Mouse (Mus musculus) small intestine, adult 2 months (tissue): ENCODE results near the gene 1700010I14Rik. TPM values are rescaled to one million over a fixed set of nuclear protein-coding genes. Genes with fewer than 3 reads are reported as not detected.

Experiments
- H3K27ac ChIP-seq: fragments of 200-500 bp; 2 replicates; pipeline ENCODE4 v1.5.1; 2012; ENCODE audit warnings: low read depth, low read length, control low read depth, inconsistent platforms; ENCODE audit not compliant: insufficient read depth
- H3K27me3 ChIP-seq: fragments of 200-500 bp; 2 replicates; pipeline ENCODE4 v1.6.1; 2012; ENCODE audit warnings: mild to moderate bottlenecking, moderate library complexity, low read length, inconsistent platforms; ENCODE audit not compliant: control insufficient read depth, insufficient read depth
- H3K36me3 ChIP-seq: fragments of 200-500 bp; 2 replicates; pipeline ENCODE4 v1.6.1; 2012; ENCODE audit warnings: mild to moderate bottlenecking, low read length, control low read depth, inconsistent platforms; ENCODE audit not compliant: control insufficient read depth, insufficient read depth
- H3K4me1 ChIP-seq: fragments of 200-500 bp; 2 replicates; pipeline ENCODE4 v1.6.1; 2012; ENCODE audit warnings: low read length, inconsistent platforms, mixed read lengths; ENCODE audit not compliant: control insufficient read depth, insufficient read depth, insufficient read length
- H3K4me3 ChIP-seq: fragments of 200-500 bp; 2 replicates; pipeline ENCODE4 v1.5.1; 2012; ENCODE audit warnings: low read depth, mild to moderate bottlenecking, control low read depth, inconsistent platforms, low read length, moderate library complexity
- CTCF ChIP-seq: fragments of 200-500 bp; IDR thresholded peaks from 2 replicates; pipeline ENCODE4 v1.5.1; 2012; ENCODE audit warnings: low read depth, mild to moderate bottlenecking, control low read depth, inconsistent platforms, low read length, moderate library complexity, mixed read lengths; ENCODE audit not compliant: insufficient replicate concordance, insufficient read length; ENCODE audit errors: extremely low read depth
- POLR2A ChIP-seq: fragments of 200-500 bp; IDR thresholded peaks from 2 replicates; pipeline ENCODE4 v1.6.1; 2012; ENCODE audit warnings: low read depth, mild to moderate bottlenecking, control low read depth, inconsistent platforms, low read length, moderate library complexity
- WGBS: fragments of 180-500 bp; shearing (Covaris S2); methylation state at CpG from one replicate; pipeline ENCODE4 v1.1.7; 2018; 5-methylcytosine and 5-hydroxymethylcytosine counted together
- polyA plus RNA-seq: library from polyadenylated mRNA; depleted of rRNA; stranded (reverse); fragments of >200 nt; gene quantifications from 2 replicates; pipeline ENCODE4 v1.2.3, GENCODE M21; 2012

Gene 1700010I14Rik
- polyA plus RNA-seq, 1 experiment = not detected

GRCm38 (mm10) chr17:9004516-9004915 lies 16.4 kb downstream of the 1700010I14Rik start:
- Histone ChIP-seq H3K27ac (no peak overlapping the region), H3K27me3 (no peaks in the 10 kb centered on the region), H3K36me3 (no peaks in the 10 kb centered on the region), H3K4me1 (no peaks in the 10 kb centered on the region), H3K4me3 (no peak overlapping the region)
- 80% methylated on average over 4 of the region's 4 CpGs for WGBS
- TF ChIP-seq CTCF (no peak), POLR2A (no peak)

- no peaks in the 10 kb centered on the region for H3K4me1 ChIP-seq
- H3K27ac ChIP-seq = no peak overlapping the region
- H3K27me3 ChIP-seq = no peaks in the 10 kb centered on the region
- no peak overlapping the region for H3K4me3 ChIP-seq
- WGBS = 34% methylated on average over 14 of the region's 14 CpGs
- no peaks in the 10 kb centered on the region for H3K36me3 ChIP-seq
- no peak for TF ChIP-seq CTCF
- TF ChIP-seq POLR2A = no peak
These were observed 35.2 kb downstream of the 1700010I14Rik start for GRCm38 (mm10) chr17:9023198-9023942.

GRCm38 (mm10) chr17:9030181-9030580 lies 42.0 kb downstream of the 1700010I14Rik start:
- 54% methylated on average over 5 of the region's 5 CpGs for WGBS
- no peak overlapping the region for H3K4me3 ChIP-seq
- H3K36me3 ChIP-seq = no peaks in the 10 kb centered on the region
- no peaks in the 10 kb centered on the region for H3K4me1 ChIP-seq
- no peak for TF ChIP-seq CTCF
- no peak for TF ChIP-seq POLR2A
- H3K27ac ChIP-seq = no peak overlapping the region
- H3K27me3 ChIP-seq = no peaks in the 10 kb centered on the region

- H3K4me3 ChIP-seq = no peak overlapping the region
- WGBS = 12% methylated on average over 24 of the region's 24 CpGs
- no peaks in the 10 kb centered on the region for H3K27me3 ChIP-seq
- TF ChIP-seq POLR2A (no peak), CTCF (peak; percentile 76; the same call in 1 of the 2 replicates)
- no peaks in the 10 kb centered on the region for H3K4me1 ChIP-seq
- no peak overlapping the region for H3K27ac ChIP-seq
- no peaks in the 10 kb centered on the region for H3K36me3 ChIP-seq
These were observed 43.4 kb downstream of the 1700010I14Rik start for GRCm38 (mm10) chr17:9031241-9032141.

GRCm38 (mm10) chr17:9032362-9033044 lies 44.4 kb downstream of the 1700010I14Rik start:
- 70% methylated on average over 6 of the region's 6 CpGs for WGBS
- no peaks in the 10 kb centered on the region for H3K4me1 ChIP-seq
- TF ChIP-seq POLR2A (no peak), CTCF (no peak)

GRCm38 (mm10) chr17:9033511-9033910 lies 45.4 kb downstream of the 1700010I14Rik start:
- H3K4me3 ChIP-seq = no peak overlapping the region
- no peaks in the 10 kb centered on the region for H3K36me3 ChIP-seq
- 33% methylated on average over 5 of the region's 5 CpGs for WGBS
- TF ChIP-seq CTCF = no peak
- no peak for TF ChIP-seq POLR2A
- no peaks in the 10 kb centered on the region for H3K4me1 ChIP-seq
- no peak overlapping the region for H3K27ac ChIP-seq
- H3K27me3 ChIP-seq = no peaks in the 10 kb centered on the region

More at GRCm38 (mm10) chr17:9032362-9033044, 44.4 kb downstream of the 1700010I14Rik start:
- no peak overlapping the region for H3K4me3 ChIP-seq
- H3K36me3 ChIP-seq = no peaks in the 10 kb centered on the region
- H3K27me3 ChIP-seq = no peaks in the 10 kb centered on the region
- H3K27ac ChIP-seq = no peak overlapping the region
